Mouse (Mus musculus): ENCODE results near the gene Arhgef2. TPM values are rescaled to one million over a fixed set of nuclear protein-coding genes. Genes with fewer than 3 reads are reported as not detected.
"Not testable (repeated sequence)": the region's sequence is repeated elsewhere in the genome, so short reads cannot be mapped to it uniquely, and the experiment has no call there.

Gene Arhgef2
- polyA plus RNA-seq, 1 experiment from 2014 or later = 99.0 TPM

- peaks cover 3% of the 10 kb centered on the region for H3K4me1 ChIP-seq (ENCODE audit: control insufficient read depth, insufficient read depth, low read length)
- no peak for DNase-seq (ENCODE audit: low spot score, missing footprints)
- no peak for ATAC-seq (ENCODE audit: low FRiP score)
Observed at GRCm38 (mm10) chr3:88593893-88594580, 11.7 kb upstream of the Arhgef2 start.

GRCm38 (mm10) chr3:88596547-88596946 lies 9.2 kb upstream of the Arhgef2 start:
- 81% methylated on average over 4 of the region's 4 CpGs for WGBS
- not testable (repeated sequence) for ATAC-seq (ENCODE audit: low FRiP score); H3K36me3 ChIP-seq (ENCODE audit: control insufficient read depth, insufficient read depth, low read length); H3K4me3 ChIP-seq (ENCODE audit: low read depth, low read length); H3K9ac ChIP-seq (ENCODE audit: low read length); H3K4me1 ChIP-seq (ENCODE audit: control insufficient read depth, insufficient read depth, low read length); H3K27ac ChIP-seq (ENCODE audit: low read depth, low read length); DNase-seq (ENCODE audit: low spot score, missing footprints); H3K4me2 ChIP-seq; H3K27me3 ChIP-seq (ENCODE audit: control insufficient read depth, insufficient read depth, low read length); H3K9me3 ChIP-seq (ENCODE audit: control insufficient read depth, low read length)

More at GRCm38 (mm10) chr3:88593893-88594580, 11.7 kb upstream of the Arhgef2 start:
- Histone ChIP-seq H3K36me3 (ENCODE audit: control insufficient read depth, insufficient read depth, low read length) (no peaks in the 10 kb centered on the region), H3K4me2 (no peak overlapping the region), H3K9me3 (ENCODE audit: control insufficient read depth, low read length) (no peaks in the 10 kb centered on the region), H3K27me3 (ENCODE audit: control insufficient read depth, insufficient read depth, low read length) (no peaks in the 10 kb centered on the region), H3K27ac (ENCODE audit: low read depth, low read length) (no peak overlapping the region), H3K4me3 (ENCODE audit: low read depth, low read length) (no peak overlapping the region), H3K9ac (ENCODE audit: low read length) (no peak overlapping the region)
- WGBS = 64% methylated on average over 10 of the region's 10 CpGs

GRCm38 (mm10) chr3:88602466-88602865 lies 3.3 kb upstream of the Arhgef2 start:
- Histone ChIP-seq H3K36me3 (ENCODE audit: control insufficient read depth, insufficient read depth, low read length) (no peaks in the 10 kb centered on the region), H3K9ac (ENCODE audit: low read length) (no peak overlapping the region), H3K9me3 (ENCODE audit: control insufficient read depth, low read length) (no peaks in the 10 kb centered on the region), H3K4me2 (no peak overlapping the region), H3K27me3 (ENCODE audit: control insufficient read depth, insufficient read depth, low read length) (no peaks in the 10 kb centered on the region), H3K27ac (ENCODE audit: low read depth, low read length) (no peak overlapping the region), H3K4me3 (ENCODE audit: low read depth, low read length) (no peak overlapping the region), H3K4me1 (ENCODE audit: control insufficient read depth, insufficient read depth, low read length) (no peaks in the 10 kb centered on the region)
- ATAC-seq (ENCODE audit: low FRiP score) (no peak), DNase-seq (ENCODE audit: low spot score, missing footprints) (no peak)
- 79% methylated on average over 4 of the region's 4 CpGs for WGBS

- H3K9me3 ChIP-seq (ENCODE audit: control insufficient read depth, low read length) = no peaks in the 10 kb centered on the region
- H3K4me3 ChIP-seq (ENCODE audit: low read depth, low read length) = no peak overlapping the region
- H3K36me3 ChIP-seq (ENCODE audit: control insufficient read depth, insufficient read depth, low read length) = no peaks in the 10 kb centered on the region
- WGBS = 32% methylated on average over 6 of the region's 6 CpGs
- H3K27ac ChIP-seq (ENCODE audit: low read depth, low read length) = no peak overlapping the region
- DNase-seq (ENCODE audit: low spot score, missing footprints) = peak; percentile 90
- no peak overlapping the region for H3K4me2 ChIP-seq
- ATAC-seq (ENCODE audit: low FRiP score) = no peak
- H3K4me1 ChIP-seq (ENCODE audit: control insufficient read depth, insufficient read depth, low read length) = peaks cover 4% of the 10 kb centered on the region; the same call in 1 of the 2 replicates
- no peak overlapping the region for H3K9ac ChIP-seq (ENCODE audit: low read length)
- H3K27me3 ChIP-seq (ENCODE audit: control insufficient read depth, insufficient read depth, low read length) = no peaks in the 10 kb centered on the region
Observed at GRCm38 (mm10) chr3:88603714-88604161, 2.0 kb upstream of the Arhgef2 start.

- DNase-seq (ENCODE audit: low spot score, missing footprints) = peak; percentile 71
- Histone ChIP-seq H3K36me3 (ENCODE audit: control insufficient read depth, insufficient read depth, low read length) (no peaks in the 10 kb centered on the region), H3K9me3 (ENCODE audit: control insufficient read depth, low read length) (no peaks in the 10 kb centered on the region), H3K9ac (ENCODE audit: low read length) (no peak overlapping the region), H3K4me3 (ENCODE audit: low read depth, low read length) (no peak overlapping the region), H3K4me2 (no peak overlapping the region), H3K4me1 (ENCODE audit: control insufficient read depth, insufficient read depth, low read length) (peaks cover 4% of the 10 kb centered on the region; the same call in 1 of the 2 replicates), H3K27me3 (ENCODE audit: control insufficient read depth, insufficient read depth, low read length) (no peaks in the 10 kb centered on the region), H3K27ac (ENCODE audit: low read depth, low read length) (no peak overlapping the region)
- ATAC-seq (ENCODE audit: low FRiP score) = no peak
- 88% methylated on average over 7 of the region's 7 CpGs for WGBS
Observed at GRCm38 (mm10) chr3:88604863-88605262, 903 bp upstream of the Arhgef2 start.

GRCm38 (mm10) chr3:88607065-88607757 lies 1.4 kb downstream of the Arhgef2 start:
- Histone ChIP-seq H3K27ac (ENCODE audit: low read depth, low read length) (no peak overlapping the region), H3K4me3 (ENCODE audit: low read depth, low read length) (peak overlapping the region; percentile 17), H3K9me3 (ENCODE audit: control insufficient read depth, low read length) (no peaks in the 10 kb centered on the region), H3K4me2 (peak overlapping the region; percentile 51), H3K4me1 (ENCODE audit: control insufficient read depth, insufficient read depth, low read length) (peaks cover 4% of the 10 kb centered on the region; the same call in 1 of the 2 replicates), H3K36me3 (ENCODE audit: control insufficient read depth, insufficient read depth, low read length) (no peaks in the 10 kb centered on the region), H3K9ac (ENCODE audit: low read length) (peak overlapping the region; percentile 37; the same call in 1 of the 2 replicates), H3K27me3 (ENCODE audit: control insufficient read depth, insufficient read depth, low read length) (no peaks in the 10 kb centered on the region)
- ATAC-seq (ENCODE audit: low FRiP score) (peak; percentile 95), DNase-seq (ENCODE audit: low spot score, missing footprints) (peak; percentile 99)
- WGBS = under 1% methylated on average over 20 of the region's 20 CpGs

- 17% methylated on average over 10 of the region's 10 CpGs for WGBS
- no peaks in the 10 kb centered on the region for H3K9me3 ChIP-seq (ENCODE audit: control insufficient read depth, low read length)
- no peak overlapping the region for H3K27ac ChIP-seq (ENCODE audit: low read depth, low read length)
- no peak; the same call in 1 of the 2 replicates for ATAC-seq (ENCODE audit: low FRiP score)
- no peak for DNase-seq (ENCODE audit: low spot score, missing footprints)
- H3K36me3 ChIP-seq (ENCODE audit: control insufficient read depth, insufficient read depth, low read length) = no peaks in the 10 kb centered on the region
- H3K4me3 ChIP-seq (ENCODE audit: low read depth, low read length) = peak overlapping the region; percentile 17; the same call in 1 of the 2 replicates
- peak overlapping the region; percentile 37; the same call in 1 of the 2 replicates for H3K9ac ChIP-seq (ENCODE audit: low read length)
- no peaks in the 10 kb centered on the region for H3K27me3 ChIP-seq (ENCODE audit: control insufficient read depth, insufficient read depth, low read length)
- H3K4me1 ChIP-seq (ENCODE audit: control insufficient read depth, insufficient read depth, low read length) = peaks cover 4% of the 10 kb centered on the region; the same call in 1 of the 2 replicates
- H3K4me2 ChIP-seq = peak overlapping the region; percentile 51
Observed at GRCm38 (mm10) chr3:88607758-88608138, 2.0 kb downstream of the Arhgef2 start.

- H3K27me3 ChIP-seq (ENCODE audit: control insufficient read depth, insufficient read depth, low read length) = no peaks in the 10 kb centered on the region
- no peak overlapping the region for H3K4me3 ChIP-seq (ENCODE audit: low read depth, low read length)
- no peak for DNase-seq (ENCODE audit: low spot score, missing footprints)
- no peaks in the 10 kb centered on the region for H3K9me3 ChIP-seq (ENCODE audit: control insufficient read depth, low read length)
- H3K4me1 ChIP-seq (ENCODE audit: control insufficient read depth, insufficient read depth, low read length) = peaks cover 4% of the 10 kb centered on the region; the same call in 1 of the 2 replicates
- ATAC-seq (ENCODE audit: low FRiP score) = no peak
- no peak overlapping the region for H3K27ac ChIP-seq (ENCODE audit: low read depth, low read length)
- no peaks in the 10 kb centered on the region for H3K36me3 ChIP-seq (ENCODE audit: control insufficient read depth, insufficient read depth, low read length)
- 86% methylated on average over 4 of the region's 4 CpGs for WGBS
- no peak overlapping the region for H3K9ac ChIP-seq (ENCODE audit: low read length)
- H3K4me2 ChIP-seq = no peak overlapping the region
Observed at GRCm38 (mm10) chr3:88609066-88609465, 3.3 kb downstream of the Arhgef2 start.

- no peaks in the 10 kb centered on the region for H3K9me3 ChIP-seq (ENCODE audit: control insufficient read depth, low read length)
- no peak overlapping the region for H3K4me3 ChIP-seq (ENCODE audit: low read depth, low read length)
- H3K36me3 ChIP-seq (ENCODE audit: control insufficient read depth, insufficient read depth, low read length) = no peaks in the 10 kb centered on the region
- H3K27ac ChIP-seq (ENCODE audit: low read depth, low read length) = no peak overlapping the region
- no peak for DNase-seq (ENCODE audit: low spot score, missing footprints)
- peaks cover 5% of the 10 kb centered on the region for H3K4me1 ChIP-seq (ENCODE audit: control insufficient read depth, insufficient read depth, low read length)
- ATAC-seq (ENCODE audit: low FRiP score) = no peak
- no peaks in the 10 kb centered on the region for H3K27me3 ChIP-seq (ENCODE audit: control insufficient read depth, insufficient read depth, low read length)
- H3K9ac ChIP-seq (ENCODE audit: low read length) = no peak overlapping the region
- no peak overlapping the region for H3K4me2 ChIP-seq
- 79% methylated on average over 8 of the region's 8 CpGs for WGBS
Observed at GRCm38 (mm10) chr3:88614418-88614817, 8.7 kb downstream of the Arhgef2 start.
